In the genomic region with DNA sequence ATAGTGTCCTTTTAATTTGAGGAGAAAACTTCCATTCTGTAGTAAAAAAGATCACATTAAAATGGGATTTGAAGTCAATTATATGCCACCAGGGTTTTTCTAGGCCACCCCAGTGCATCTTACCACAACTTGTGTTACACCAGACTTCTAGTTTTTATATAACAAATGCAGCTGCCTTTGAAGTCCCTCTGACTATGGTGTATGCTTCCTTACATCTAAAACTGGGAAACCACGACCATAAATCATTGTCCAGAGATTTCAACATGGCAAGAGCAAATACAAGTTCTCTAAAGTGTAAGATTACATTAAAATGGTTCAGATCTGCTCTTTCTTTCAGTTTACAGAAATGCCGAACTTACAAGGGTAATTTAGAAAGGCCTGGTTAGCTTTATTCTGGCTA, we compare ENCODE assay signal across 21 mouse cellular contexts.
"Had no signal": no experiment of that assay in that cellular context is flagged by ENCODE, and none has a peak within 500 bp of the region (broad histone marks: within the 10 kb centered on the region; RNA-seq: fewer than 3 reads in every experiment).

No protein-coding gene starts in this region.

- H3K4me1 ChIP-seq: lung, embryonic 15.5 days; midbrain, embryonic 10.5 days; midbrain, embryonic 12.5 days; neural tube, embryonic 13.5 days; neural tube, embryonic 15.5 days; stomach, embryonic 15.5 days had no signal

- H3K4me3 ChIP-seq: lung, embryonic 15.5 days; midbrain, embryonic 10.5 days; midbrain, embryonic 12.5 days; myocyte; neural tube, embryonic 13.5 days; neural tube, embryonic 15.5 days; stomach, embryonic 15.5 days had no signal

- H3K27ac ChIP-seq: lung, embryonic 15.5 days; macrophage; midbrain, embryonic 10.5 days; midbrain, embryonic 12.5 days; neural tube, embryonic 13.5 days; neural tube, embryonic 15.5 days; stomach, embryonic 15.5 days; stomach, postnatal 0 days had no signal

- H3K27me3 ChIP-seq: lung, embryonic 15.5 days; midbrain, embryonic 12.5 days; neural tube, embryonic 13.5 days; neural tube, embryonic 15.5 days; stomach, embryonic 15.5 days had no signal

- ATAC-seq: liver, postnatal 0 days; lung, postnatal 0 days; midbrain, embryonic 16.5 days had no signal

- H3K9me3 ChIP-seq: lung, embryonic 15.5 days; midbrain, embryonic 10.5 days; midbrain, embryonic 12.5 days; neural tube, embryonic 13.5 days; neural tube, embryonic 15.5 days; stomach, embryonic 15.5 days had no signal

- DNase-seq: liver, postnatal 0 days; lung, adult 2 months; lung, postnatal 14 days; lung, postnatal 36 days; midbrain, embryonic 14.5 days; retina, postnatal 1 day; right cerebral cortex, postnatal 14 days; thymus, adult 2 months; thymus, postnatal 25 days; thymus, postnatal 4 days had no signal
